Mouse (Mus musculus) hindbrain, embryonic 11.5 days (tissue): ENCODE measurements at regions not wholly inside any gene's neighbourhood (a gene's known extent, or its start where the extent isn't known, plus 50 kb on each side); places are given as distances from the start of the nearest gene placed in this dataset.

ENCODE experiments used
- ATAC-seq: fragments of 200-750 bp; cut with Nextera tagmentation; 2 replicates; pipeline ENCODE4 v1.8.0; 2017; ENCODE audit warnings: mild to moderate bottlenecking, moderate TSS enrichment, moderate library complexity; ENCODE audit not compliant: low FRiP score
- DNase-seq: peaks from one replicate; pipeline ENCODE4 v3.0.0-alpha.2; 2015; ENCODE audit warnings: low spot score
- H3K27ac ChIP-seq: fragments of 300-500 bp; sonication (generic); 2 replicates; pipeline ENCODE4 v1.5.1; 2014; ENCODE audit warnings: mild to moderate bottlenecking, low read depth, low read length
- H3K27me3 ChIP-seq: fragments of 300-500 bp; sonication (generic); 2 replicates; pipeline ENCODE4 v1.6.1; 2014; ENCODE audit warnings: mild to moderate bottlenecking, low read length, moderate library complexity, mixed read lengths; ENCODE audit not compliant: control insufficient read depth, insufficient read depth
- H3K36me3 ChIP-seq: fragments of 300-500 bp; sonication (generic); 2 replicates; pipeline ENCODE4 v1.6.1; 2014; ENCODE audit warnings: mild to moderate bottlenecking, low read length, moderate library complexity, mixed read lengths; ENCODE audit not compliant: control insufficient read depth, insufficient read depth
- H3K4me1 ChIP-seq: fragments of 300-500 bp; sonication (generic); replicated peaks from 2 replicates; pipeline ENCODE4 v1.6.1; 2014; ENCODE audit warnings: low read length, mixed read lengths; ENCODE audit not compliant: control insufficient read depth, insufficient read depth
- H3K4me2 ChIP-seq: fragments of 300-500 bp; sonication (generic); replicated peaks from 2 replicates; pipeline ENCODE4 v1.6.1; 2014; ENCODE audit warnings: mild to moderate bottlenecking, low read depth, low read length
- H3K4me3 ChIP-seq: fragments of 300-500 bp; sonication (generic); 2 replicates; pipeline ENCODE4 v1.5.1; 2014; ENCODE audit warnings: low read depth, low read length
- H3K9ac ChIP-seq: fragments of 300-500 bp; sonication (generic); 2 replicates; pipeline ENCODE4 v1.6.1; 2014; ENCODE audit warnings: low read depth, low read length
- H3K9me3 ChIP-seq: fragments of 300-500 bp; sonication (generic); 2 replicates; pipeline ENCODE4 v1.6.1; 2016; ENCODE audit warnings: low read length; ENCODE audit not compliant: control insufficient read depth
- WGBS: fragments of 180-500 bp; shearing (Covaris S2); extraction: QIAGEN DNeasy Blood & Tissue Kit; methylation state at CpG from one replicate; pipeline ENCODE4 v1.1.7; 2014; 5-methylcytosine and 5-hydroxymethylcytosine counted together

DNA sequence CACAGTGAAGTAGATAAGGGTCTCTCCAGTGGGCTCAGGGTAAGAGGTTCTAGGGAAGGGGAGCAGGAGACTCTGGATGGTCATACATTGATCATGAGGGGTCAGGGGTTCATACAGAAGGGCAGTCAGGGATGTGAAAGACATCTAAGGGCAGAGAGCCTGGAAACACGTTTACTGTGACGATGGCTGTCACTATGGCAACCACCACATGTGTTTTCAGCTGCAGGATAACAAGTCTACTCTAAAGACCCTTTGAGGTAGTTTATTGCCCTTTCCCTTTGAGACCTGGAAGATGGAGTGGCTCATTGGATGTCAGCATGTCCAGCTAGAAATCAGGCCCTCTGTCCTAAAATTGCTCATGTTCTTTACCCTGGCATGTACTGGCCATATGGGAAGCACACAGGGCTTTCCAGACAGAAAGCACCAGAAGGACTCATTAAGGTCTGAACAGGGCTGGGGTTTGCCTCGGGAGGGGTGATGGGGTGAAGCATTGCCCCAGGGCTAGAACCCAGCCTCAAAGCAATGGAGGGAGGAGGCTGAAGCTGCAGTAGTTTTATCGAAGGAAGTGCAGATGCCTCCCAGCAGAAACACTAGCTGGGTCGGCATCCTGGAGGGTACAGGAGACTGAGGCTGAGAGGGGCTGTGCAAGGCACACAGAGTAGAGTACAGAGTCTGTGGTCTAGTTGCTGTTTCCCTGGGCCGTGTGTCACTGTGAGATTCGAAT is 271.0 kb upstream of the Myt1l start:
- peak; percentile 51 for DNase-seq
- Histone ChIP-seq H3K27ac (peak overlapping the region; percentile 56), H3K9me3 (no peaks in the 10 kb centered on the region), H3K9ac (0 out of 2 replicates have a peak overlapping the region, but pooled peaks have one; percentile 34), H3K4me3 (no peak overlapping the region), H3K27me3 (no peaks in the 10 kb centered on the region), H3K4me1 (peaks cover 10% of the 10 kb centered on the region), H3K36me3 (no peaks in the 10 kb centered on the region), H3K4me2 (no peak overlapping the region)
- 27% methylated on average over 7 of the region's 7 CpGs for WGBS
- peak; percentile 66 for ATAC-seq

DNA sequence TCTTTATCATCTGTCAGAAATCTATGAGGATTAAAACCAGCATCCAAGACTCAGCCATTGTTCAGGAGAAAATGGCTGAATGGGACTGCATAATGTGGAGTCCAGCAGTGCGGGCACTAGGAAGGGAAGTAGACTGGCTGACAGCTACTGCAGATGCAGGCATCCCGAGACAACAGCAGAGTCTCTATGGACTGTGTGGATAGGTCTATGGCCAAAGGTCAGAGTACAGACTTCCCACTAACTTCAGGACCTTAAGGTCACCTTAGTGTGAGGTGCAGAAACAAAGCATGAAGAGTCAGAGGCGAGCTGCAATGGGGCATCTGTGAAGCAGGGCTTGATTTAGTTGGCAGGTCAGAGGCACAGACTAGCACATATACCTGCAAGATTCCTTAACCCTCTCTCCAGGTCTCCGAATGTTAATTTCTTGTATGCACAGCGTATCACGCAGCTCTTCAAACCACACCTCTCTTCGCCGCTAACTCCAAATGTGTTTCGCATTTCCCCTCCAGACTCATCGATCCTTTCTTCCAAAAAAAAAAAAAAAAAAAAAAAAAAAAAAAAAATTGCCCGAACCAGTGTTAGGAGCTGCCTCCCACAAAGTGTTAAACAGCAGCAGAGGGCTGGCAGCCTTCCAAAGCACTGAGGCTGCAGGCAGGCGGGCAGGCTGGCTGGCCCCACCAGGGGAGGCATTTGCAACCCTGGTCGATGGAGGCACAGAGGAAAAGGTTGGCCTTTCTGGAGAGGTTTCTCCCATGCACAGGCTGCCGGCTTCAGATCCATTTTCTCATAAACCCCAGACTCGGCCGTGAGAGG is 270.2 kb upstream of the Myt1l start:
- DNase-seq (peak; percentile 54), ATAC-seq (peak; percentile 64)
- WGBS: 25% methylated on average over 16 of the region's 16 CpGs
- Histone ChIP-seq H3K4me1 (peaks cover 10% of the 10 kb centered on the region), H3K27ac (peak overlapping the region; percentile 56), H3K4me2 (no peak overlapping the region), H3K4me3 (no peak overlapping the region), H3K36me3 (no peaks in the 10 kb centered on the region), H3K9me3 (no peaks in the 10 kb centered on the region), H3K27me3 (no peaks in the 10 kb centered on the region), H3K9ac (0 out of 2 replicates have a peak overlapping the region, but pooled peaks have one; percentile 34)

DNA sequence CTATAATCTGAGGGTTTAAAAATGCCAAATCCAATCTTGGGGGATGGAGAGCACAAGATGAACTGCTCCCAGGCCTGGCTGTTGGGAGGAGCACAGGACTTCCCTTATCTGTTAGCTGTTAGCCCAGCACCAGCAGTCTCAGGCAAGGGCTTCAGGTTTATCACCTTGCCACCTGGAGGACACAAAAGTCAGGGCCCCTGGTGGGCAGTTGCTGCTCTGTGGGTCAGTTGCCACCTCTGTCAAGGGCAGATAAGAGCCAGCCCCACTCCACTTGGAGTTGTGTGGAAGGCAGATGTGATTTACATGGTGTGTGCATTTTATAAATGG is 269.7 kb upstream of the Myt1l start:
- Histone ChIP-seq H3K27ac (no peak overlapping the region; the same call in 1 of the 2 replicates), H3K4me2 (no peak overlapping the region), H3K9ac (no peak overlapping the region), H3K27me3 (no peaks in the 10 kb centered on the region), H3K4me3 (no peak overlapping the region), H3K36me3 (no peaks in the 10 kb centered on the region), H3K4me1 (peaks cover 10% of the 10 kb centered on the region), H3K9me3 (no peaks in the 10 kb centered on the region)
- no peak for DNase-seq
- ATAC-seq: no peak

DNA sequence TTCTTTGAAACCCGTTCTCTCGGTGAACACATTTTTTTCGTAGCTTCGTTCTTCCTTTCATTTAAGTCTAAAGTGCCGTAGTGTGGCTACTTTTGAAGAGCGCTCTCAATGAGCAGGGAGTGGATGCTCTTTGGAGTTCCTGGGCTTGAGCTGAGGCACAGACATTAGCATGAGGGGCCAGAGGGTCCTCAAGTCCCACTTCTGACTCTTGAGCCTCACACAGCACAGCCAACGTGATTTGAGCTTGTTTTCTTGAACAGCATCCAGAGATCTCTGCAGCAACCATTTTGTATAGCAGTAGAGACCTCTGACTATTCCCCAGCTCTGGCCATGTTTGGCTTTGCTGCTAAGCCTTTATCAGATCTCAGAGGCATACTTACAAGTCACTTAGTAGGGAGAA is 269.2 kb upstream of the Myt1l start:
- DNase-seq (no peak), ATAC-seq (no peak)
- Histone ChIP-seq H3K9me3 (no peaks in the 10 kb centered on the region), H3K4me2 (no peak overlapping the region), H3K4me3 (no peak overlapping the region), H3K27me3 (no peaks in the 10 kb centered on the region), H3K4me1 (peaks cover 10% of the 10 kb centered on the region), H3K36me3 (no peaks in the 10 kb centered on the region), H3K27ac (no peak overlapping the region), H3K9ac (no peak overlapping the region)
- 81% methylated on average over 7 of the region's 7 CpGs for WGBS

DNA sequence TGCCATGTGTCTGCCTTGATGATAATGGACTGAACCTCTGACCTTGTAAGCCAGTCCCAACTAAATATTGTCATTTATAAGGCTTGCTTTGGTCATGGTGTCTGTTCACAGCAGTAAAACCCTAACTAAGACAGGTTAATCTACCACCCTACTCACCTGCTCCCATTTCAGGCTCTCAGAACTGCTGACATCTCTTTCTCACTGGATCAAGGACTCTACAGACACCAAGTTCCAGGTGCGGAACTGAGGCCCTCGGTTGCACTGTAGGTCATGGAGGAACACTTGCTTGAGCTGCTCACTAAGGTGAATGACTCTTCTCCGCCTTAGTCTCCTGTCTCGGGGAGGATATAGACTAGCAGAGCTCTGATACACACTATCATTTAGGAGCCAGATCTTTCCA is 254.0 kb upstream of the Myt1l start:
- Histone ChIP-seq H3K4me3 (no peak overlapping the region), H3K4me1 (no peaks in the 10 kb centered on the region), H3K9ac (no peak overlapping the region), H3K27me3 (no peaks in the 10 kb centered on the region), H3K27ac (no peak overlapping the region), H3K4me2 (no peak overlapping the region), H3K36me3 (no peaks in the 10 kb centered on the region), H3K9me3 (no peaks in the 10 kb centered on the region)
- DNase-seq (no peak), ATAC-seq (no peak)
- whole genome bisulfite sequencing: 96% methylated on average over 4 of the region's 4 CpGs

DNA sequence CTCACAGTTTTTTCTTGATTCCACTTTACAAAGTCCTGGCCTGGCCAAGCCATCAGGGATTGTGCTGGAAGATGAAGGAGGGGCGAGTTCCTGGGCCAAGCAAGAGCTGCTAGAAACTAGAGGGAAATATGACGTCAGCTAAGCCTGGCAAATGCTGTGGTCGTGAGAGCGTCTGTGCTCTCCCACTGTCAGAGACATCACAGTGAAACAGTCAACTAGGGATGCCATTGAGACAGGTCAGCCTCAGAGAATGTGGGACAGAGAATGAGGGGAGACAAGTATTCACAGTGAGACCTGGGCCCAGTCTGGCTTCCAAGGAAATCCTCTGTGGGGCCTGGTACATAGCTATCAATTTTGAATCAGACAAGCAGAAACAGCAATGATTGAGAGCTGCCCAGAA is 252.5 kb upstream of the Myt1l start:
- Histone ChIP-seq H3K9ac (no peak overlapping the region), H3K36me3 (no peaks in the 10 kb centered on the region), H3K9me3 (no peaks in the 10 kb centered on the region), H3K4me3 (no peak overlapping the region), H3K27me3 (no peaks in the 10 kb centered on the region), H3K4me1 (peaks cover 9% of the 10 kb centered on the region), H3K4me2 (no peak overlapping the region), H3K27ac (no peak overlapping the region)
- DNase-seq: no peak
- ATAC-seq: no peak
- 72% methylated on average over 4 of the region's 4 CpGs for WGBS

DNA sequence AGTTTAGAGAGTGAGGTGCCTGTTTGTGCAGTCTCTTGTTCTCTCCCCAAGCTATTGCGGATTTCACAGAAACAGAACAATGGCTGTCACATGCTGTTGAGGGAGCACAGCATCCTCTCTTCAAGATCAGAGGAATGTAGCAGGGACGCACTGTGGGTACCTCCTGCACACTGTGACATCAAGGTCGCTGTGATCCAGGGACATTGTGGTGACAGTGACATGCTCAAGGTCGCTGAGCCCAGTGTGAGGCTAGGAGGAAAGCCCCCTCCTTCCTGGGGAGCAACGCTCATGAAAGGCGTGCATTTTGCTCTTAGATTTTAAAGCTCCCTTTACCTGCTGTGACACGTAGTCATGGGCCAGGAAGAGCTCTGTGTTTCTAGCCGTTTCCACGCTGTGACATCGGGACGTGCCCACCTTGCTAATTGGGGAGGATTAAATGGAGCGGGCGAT is 248.5 kb upstream of the Myt1l start:
- H3K9me3 ChIP-seq: no peaks in the 10 kb centered on the region
- peak overlapping the region; percentile 27; the same call in 1 of the 2 replicates for H3K4me2 ChIP-seq
- peaks cover 13% of the 10 kb centered on the region for H3K4me1 ChIP-seq
- 6% methylated on average over 13 of the region's 13 CpGs for WGBS
- peak; percentile 8 for DNase-seq
- no peaks in the 10 kb centered on the region for H3K27me3 ChIP-seq
- no peak overlapping the region for H3K4me3 ChIP-seq
- H3K9ac ChIP-seq: peak overlapping the region; percentile 20
- H3K27ac ChIP-seq: peak overlapping the region; percentile 70
- H3K36me3 ChIP-seq: no peaks in the 10 kb centered on the region
- no peak for ATAC-seq

DNA sequence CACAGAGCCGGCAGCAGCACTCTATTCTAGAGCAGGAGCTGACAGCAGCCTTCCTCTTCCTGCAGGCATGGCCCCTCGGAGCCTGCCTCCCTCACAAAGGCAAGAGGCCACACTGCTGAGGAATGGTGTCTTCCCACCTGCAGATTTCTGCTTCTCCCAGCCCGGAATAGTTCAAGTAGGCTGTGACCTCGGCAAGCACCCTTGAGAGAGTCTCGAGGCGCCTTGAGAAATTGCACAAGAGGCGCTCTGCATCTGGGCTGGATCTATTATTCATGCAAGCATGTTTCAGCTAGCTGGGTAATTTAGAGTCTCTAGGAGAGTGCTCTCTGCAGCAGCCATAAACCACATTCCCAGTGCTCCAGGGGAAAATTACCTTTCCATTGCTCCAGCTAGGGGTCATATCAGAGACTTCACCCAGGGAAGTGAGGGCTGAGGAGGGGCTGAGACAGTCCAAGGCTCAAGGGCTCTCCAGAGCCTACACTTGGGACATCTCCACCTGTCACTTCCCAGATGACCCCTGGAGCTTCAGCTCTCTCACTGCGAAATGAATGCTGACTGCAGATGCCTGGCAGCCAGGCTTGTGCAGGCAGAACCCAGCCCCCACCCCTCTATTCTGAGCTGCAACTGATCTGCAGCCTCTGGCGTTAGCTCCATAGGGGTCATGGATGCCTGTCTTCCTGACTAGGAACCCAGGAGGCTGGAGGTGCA is 247.9 kb upstream of the Myt1l start:
- Histone ChIP-seq H3K4me1 (peaks cover 13% of the 10 kb centered on the region), H3K4me2 (peak overlapping the region; percentile 27; the same call in 1 of the 2 replicates), H3K9me3 (no peaks in the 10 kb centered on the region), H3K9ac (peak overlapping the region; percentile 20), H3K36me3 (no peaks in the 10 kb centered on the region), H3K4me3 (no peak overlapping the region), H3K27me3 (no peaks in the 10 kb centered on the region), H3K27ac (peak overlapping the region; percentile 70)
- ATAC-seq (peak; percentile 86), DNase-seq (peak; percentile 42)
- 2% methylated on average over 9 of the region's 9 CpGs for WGBS
